Mouse (Mus musculus) CH12.LX (cell line): Measurements from ENCODE around the gene Bmp4.

Source experiments
- CTCF ChIP-seq, 2 experiments: IDR thresholded peaks in 1 of 2; conservative IDR thresholded peaks in 1 of 2; 2 replicates each; pipeline ENCODE4 v1.5.1; 2011 to 2012; ENCODE audit warnings: low read depth in 2 of 2, low read length in 2 of 2, improper control_type of control experiment in 1 of 2, inconsistent platforms in 1 of 2, mild to moderate bottlenecking in 1 of 2, moderate library complexity in 1 of 2
- GABPA ChIP-seq: IDR thresholded peaks from 2 replicates; pipeline ENCODE4 v1.6.1; 2012; ENCODE audit warnings: low read depth, low read length, improper control_type of control experiment, inconsistent platforms; ENCODE audit not compliant: insufficient replicate concordance
- POLR2A ChIP-seq: IDR thresholded peaks from 2 replicates; pipeline ENCODE4 v1.6.1; 2011; ENCODE audit warnings: low read depth, mild to moderate bottlenecking, improper control_type of control experiment, low read length
- USF2 ChIP-seq: conservative IDR thresholded peaks from 2 replicates; pipeline ENCODE4 v1.6.1; 2011; ENCODE audit warnings: low read depth, low read length, improper control_type of control experiment

DNA sequence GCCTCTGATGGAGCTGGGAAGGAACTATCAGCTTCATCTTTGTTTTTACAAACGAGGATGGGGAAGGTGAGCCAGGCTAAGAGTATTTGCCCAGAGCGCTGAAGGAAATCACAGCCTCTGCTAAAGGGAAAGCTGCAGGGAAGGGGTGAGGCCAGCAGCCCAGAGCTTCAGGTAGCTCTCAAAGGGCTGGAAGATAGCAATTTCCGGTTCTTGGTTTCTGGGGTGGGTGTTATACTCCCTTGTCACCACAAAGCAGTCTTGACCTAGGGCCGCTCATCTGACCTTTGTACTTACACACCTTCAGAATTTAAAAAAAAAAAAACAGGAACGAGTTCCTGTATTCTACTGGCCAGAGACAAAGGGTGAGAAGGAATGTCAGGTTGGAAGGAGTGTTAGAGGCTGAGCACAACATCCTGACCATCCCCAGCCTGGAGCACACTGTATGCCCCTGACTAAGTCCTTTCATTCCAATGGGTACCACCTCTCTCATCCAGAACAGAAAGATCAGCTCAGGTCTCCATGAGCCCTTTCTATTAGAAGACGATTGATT lies 1.2 kb upstream of the Bmp4 start:
- no peak for TF ChIP-seq POLR2A
- no peak for TF ChIP-seq USF2
- no peak for TF ChIP-seq GABPA
- TF ChIP-seq CTCF (conservative IDR thresholded peaks at IDR 0.05 in 1 of 2, IDR thresholded peaks at IDR 0.05 in 1 of 2; ENCODE audit: low read depth in 2 of 2, low read length in 2 of 2) = no peak
